Mouse (Mus musculus) frontal cortex, postnatal 10 days (tissue): Measurements from ENCODE around the gene Rnf126.
A peak's percentile ranks its signal among the peaks of the same experiment; 100 is the strongest.

Experiments
- DNase-seq, 2 experiments: peaks; one replicate each; pipeline ENCODE4 v3.0.0; 2022; ENCODE audit warnings: low spot score in 2 of 2, mixed read lengths in 1 of 2

Rnf126 gene

GRCm38 (mm10) chr10:79792339-79793040, 25.7 kb upstream of the Rnf126 start:
- DNase-seq = no peak

GRCm38 (mm10) chr10:79790861-79791260, 24.1 kb upstream of the Rnf126 start, which contains the start of gene Prss57:
Gene Prss57 (minus strand): TSS chr10:79790961.
- DNase-seq = no peak

- DNase-seq = no peak
Observed at GRCm38 (mm10) chr10:79789581-79789980, 22.8 kb upstream of the Rnf126 start.

- peak in 1 of 2 experiments; percentile 68 for DNase-seq
Observed at GRCm38 (mm10) chr10:79788386-79789158, 21.8 kb upstream of the Rnf126 start.

- no peak for DNase-seq
Observed at GRCm38 (mm10) chr10:79783920-79784800, 17.4 kb upstream of the Rnf126 start.

- no peak for DNase-seq
Observed at GRCm38 (mm10) chr10:79783050-79783449, 16.3 kb upstream of the Rnf126 start.

GRCm38 (mm10) chr10:79781956-79782355, 15.2 kb upstream of the Rnf126 start:
- no peak for DNase-seq

GRCm38 (mm10) chr10:79781139-79781538, 14.4 kb upstream of the Rnf126 start:
- no peak for DNase-seq

GRCm38 (mm10) chr10:79780664-79781015, 13.9 kb upstream of the Rnf126 start:
- no peak for DNase-seq

- DNase-seq = peak; percentile 94
Observed at GRCm38 (mm10) chr10:79779784-79780663, 13.3 kb upstream of the Rnf126 start.

GRCm38 (mm10) chr10:79779193-79779592, 12.4 kb upstream of the Rnf126 start:
- no peak for DNase-seq

- DNase-seq = no peak
Observed at GRCm38 (mm10) chr10:79778006-79778405, 11.3 kb upstream of the Rnf126 start.

GRCm38 (mm10) chr10:79777103-79777531, 10.4 kb upstream of the Rnf126 start, which contains the start of gene Fstl3:
Gene Fstl3 (plus strand): TSS chr10:79777272.
- no peak for DNase-seq

- DNase-seq = no peak
Observed at GRCm38 (mm10) chr10:79774486-79775279, 7.9 kb upstream of the Rnf126 start.

GRCm38 (mm10) chr10:79773208-79773607, 6.5 kb upstream of the Rnf126 start:
- no peak for DNase-seq

- no peak for DNase-seq
Observed at GRCm38 (mm10) chr10:79772320-79772719, 5.6 kb upstream of the Rnf126 start.

- no peak for DNase-seq
Observed at GRCm38 (mm10) chr10:79769329-79769728, 2.6 kb upstream of the Rnf126 start.

- DNase-seq = peak in 1 of 2 experiments; percentile 74
Observed at GRCm38 (mm10) chr10:79768400-79768799, 1.6 kb upstream of the Rnf126 start.

GRCm38 (mm10) chr10:79767372-79768244, 856 bp upstream of the Rnf126 start:
- DNase-seq = peak; percentile 94 to 96
